Mouse (Mus musculus): Measurements from ENCODE around the gene Sdc3.

- no peak for TF ChIP-seq KAT2A (IDR thresholded peaks at IDR 0.05; ENCODE audit: insufficient replicate concordance, low read length)
- no peak for TF ChIP-seq CTCF (conservative IDR thresholded peaks at IDR 0.05 in 1 of 2, IDR thresholded peaks at IDR 0.05 in 1 of 2; ENCODE audit: low read depth in 2 of 2, low read length in 2 of 2)
Measured at GRCm38 (mm10) chr4:130865901-130866371, 73.6 kb downstream of the Sdc3 start.
